Mouse (Mus musculus) limb, embryonic 13.5 days (tissue): Measurements from ENCODE around the gene Arl15. TPM values are rescaled to one million over a fixed set of nuclear protein-coding genes. Genes with fewer than 3 reads are reported as not detected.
"Not testable (repeated sequence)": the region's sequence is repeated elsewhere in the genome, so short reads cannot be mapped to it uniquely, and the experiment has no call there.

Source experiments
- ATAC-seq: fragments of 200-750 bp; cut with Nextera tagmentation; 2 replicates; pipeline ENCODE4 v1.8.0; 2017; ENCODE audit warnings: low read depth, moderate number of reproducible peaks, moderate TSS enrichment; ENCODE audit not compliant: low FRiP score
- H3K27ac ChIP-seq: fragments of 300-500 bp; sonication (generic); 2 replicates; pipeline ENCODE4 v1.5.1; 2015; ENCODE audit warnings: inconsistent platforms, mild to moderate bottlenecking, moderate library complexity
- H3K27me3 ChIP-seq: fragments of 300-500 bp; sonication (generic); 2 replicates; pipeline ENCODE4 v1.6.1; 2015; ENCODE audit warnings: mild to moderate bottlenecking, inconsistent platforms
- H3K36me3 ChIP-seq: fragments of 300-500 bp; sonication (generic); 2 replicates; pipeline ENCODE4 v1.6.1; 2015; ENCODE audit warnings: inconsistent platforms, mild to moderate bottlenecking, moderate library complexity
- H3K4me1 ChIP-seq: fragments of 300-500 bp; sonication (generic); 2 replicates; pipeline ENCODE4 v1.6.1; 2015; ENCODE audit warnings: inconsistent platforms
- H3K4me2 ChIP-seq: fragments of 300-500 bp; sonication (generic); replicated peaks from 2 replicates; pipeline ENCODE4 v1.6.1; 2015; ENCODE audit warnings: inconsistent platforms, mild to moderate bottlenecking, moderate library complexity
- H3K4me3 ChIP-seq: fragments of 300-500 bp; sonication (generic); 2 replicates; pipeline ENCODE4 v1.5.1; 2015; ENCODE audit warnings: moderate library complexity, mild to moderate bottlenecking, inconsistent platforms
- H3K9ac ChIP-seq: fragments of 300-500 bp; sonication (generic); 2 replicates; pipeline ENCODE4 v1.6.1; 2015; ENCODE audit warnings: mild to moderate bottlenecking, inconsistent platforms
- H3K9me3 ChIP-seq: fragments of 300-500 bp; sonication (generic); 2 replicates; pipeline ENCODE4 v1.6.1; 2016; ENCODE audit warnings: inconsistent platforms
- WGBS: fragments of 180-500 bp; shearing (Covaris S2); methylation state at CpG from one replicate; pipeline ENCODE4 v1.1.7; 2015; 5-methylcytosine and 5-hydroxymethylcytosine counted together
- polyA plus RNA-seq: library from polyadenylated mRNA; unstranded; fragments of >200 nt; fragmentation: Nextera tagmentation; extraction: Ambion mirVana; gene quantifications from 2 replicates; pipeline ENCODE4 v1.2.1, GENCODE M21; 2015

Arl15 gene
- polyA plus RNA-seq, 1 experiment from 2014 or later = 14.2 TPM

- whole genome bisulfite sequencing = 55% methylated on average over 8 of the region's 8 CpGs
These were observed 19.5 kb upstream of the Arl15 start for GRCm38 (mm10) chr13:113774799-113775198.

GRCm38 (mm10) chr13:113775244-113776140 lies 18.8 kb upstream of the Arl15 start:
- no peak overlapping the region for H3K4me3 ChIP-seq
- H3K36me3 ChIP-seq = no peaks in the 10 kb centered on the region
- WGBS = 13% methylated on average over 10 of the region's 10 CpGs
- H3K9me3 ChIP-seq = no peaks in the 10 kb centered on the region
- H3K4me2 ChIP-seq = peak overlapping the region; percentile 32
- H3K9ac ChIP-seq = no peak overlapping the region
- H3K27ac ChIP-seq = peak overlapping the region; percentile 86
- no peaks in the 10 kb centered on the region for H3K27me3 ChIP-seq
- peak; percentile 83 for ATAC-seq
- peaks cover 43% of the 10 kb centered on the region for H3K4me1 ChIP-seq

More at GRCm38 (mm10) chr13:113774799-113775198, 19.5 kb upstream of the Arl15 start:
- Histone ChIP-seq H3K4me2 (peak overlapping the region; percentile 32), H3K4me3 (no peak overlapping the region), H3K9ac (no peak overlapping the region), H3K9me3 (no peaks in the 10 kb centered on the region), H3K27ac (peak overlapping the region; percentile 86), H3K36me3 (no peaks in the 10 kb centered on the region), H3K4me1 (peaks cover 37% of the 10 kb centered on the region), H3K27me3 (no peaks in the 10 kb centered on the region)
- ATAC-seq = peak; percentile 73

GRCm38 (mm10) chr13:113785803-113786202 lies 8.5 kb upstream of the Arl15 start:
- no peak overlapping the region for H3K9ac ChIP-seq
- no peak overlapping the region for H3K27ac ChIP-seq
- H3K4me1 ChIP-seq = peaks cover 22% of the 10 kb centered on the region
- no peak for ATAC-seq
- no peaks in the 10 kb centered on the region for H3K36me3 ChIP-seq
- H3K4me2 ChIP-seq = no peak overlapping the region; the same call in 1 of the 2 replicates
- no peaks in the 10 kb centered on the region for H3K27me3 ChIP-seq
- 44% methylated on average over 5 of the region's 5 CpGs for WGBS
- no peak overlapping the region for H3K4me3 ChIP-seq
- no peaks in the 10 kb centered on the region for H3K9me3 ChIP-seq

- no peaks in the 10 kb centered on the region for H3K36me3 ChIP-seq
- no peaks in the 10 kb centered on the region for H3K9me3 ChIP-seq
- H3K27me3 ChIP-seq = no peaks in the 10 kb centered on the region
- WGBS = 64% methylated on average over 8 of the region's 8 CpGs
- no peak overlapping the region for H3K9ac ChIP-seq
- no peak overlapping the region for H3K4me3 ChIP-seq
- no peak for ATAC-seq
- H3K4me1 ChIP-seq = peaks cover 22% of the 10 kb centered on the region
- no peak overlapping the region for H3K4me2 ChIP-seq
- no peak overlapping the region for H3K27ac ChIP-seq
These were observed 7.2 kb upstream of the Arl15 start for GRCm38 (mm10) chr13:113787136-113787535.

- H3K27ac ChIP-seq, H3K9me3 ChIP-seq, H3K4me2 ChIP-seq, ATAC-seq, H3K36me3 ChIP-seq, H3K9ac ChIP-seq, H3K4me3 ChIP-seq, H3K27me3 ChIP-seq: not testable (repeated sequence)
- peaks cover 22% of the 10 kb centered on the region for H3K4me1 ChIP-seq
- WGBS = 89% methylated on average over 3 of the region's 3 CpGs
These were observed 4.3 kb upstream of the Arl15 start for GRCm38 (mm10) chr13:113790016-113790415.

- ATAC-seq = no peak
- H3K4me3 ChIP-seq = peak overlapping the region; percentile 78
- no peaks in the 10 kb centered on the region for H3K9me3 ChIP-seq
- peak overlapping the region; percentile 83 for H3K4me2 ChIP-seq
- H3K27ac ChIP-seq = peak overlapping the region; percentile 88
- H3K27me3 ChIP-seq = no peaks in the 10 kb centered on the region
- H3K9ac ChIP-seq = peak overlapping the region; percentile 83
- H3K36me3 ChIP-seq = no peaks in the 10 kb centered on the region
- H3K4me1 ChIP-seq = peaks cover 22% of the 10 kb centered on the region
- 77% methylated on average over 9 of the region's 9 CpGs for WGBS
These were observed 668 bp upstream of the Arl15 start for GRCm38 (mm10) chr13:113793637-113794036.

GRCm38 (mm10) chr13:113794705-113795655 lies 675 bp downstream of the Arl15 start:
- no peaks in the 10 kb centered on the region for H3K27me3 ChIP-seq
- H3K4me1 ChIP-seq = peaks cover 22% of the 10 kb centered on the region
- H3K9ac ChIP-seq = peak overlapping the region; percentile 92
- H3K36me3 ChIP-seq = peaks cover 5% of the 10 kb centered on the region; the same call in 1 of the 2 replicates
- peak overlapping the region; percentile 90 for H3K27ac ChIP-seq
- H3K9me3 ChIP-seq = no peaks in the 10 kb centered on the region
- peak; percentile 24; the same call in 1 of the 2 replicates for ATAC-seq
- H3K4me3 ChIP-seq = peak overlapping the region; percentile 78
- WGBS = 1% methylated on average over 52 of the region's 52 CpGs
- peak overlapping the region; percentile 83 for H3K4me2 ChIP-seq

GRCm38 (mm10) chr13:113797378-113797777 lies 3.1 kb downstream of the Arl15 start:
- Histone ChIP-seq H3K4me2 (no peak overlapping the region), H3K27ac (no peak overlapping the region), H3K27me3 (no peaks in the 10 kb centered on the region), H3K9me3 (no peaks in the 10 kb centered on the region), H3K4me3 (no peak overlapping the region), H3K36me3 (peaks cover 5% of the 10 kb centered on the region; the same call in 1 of the 2 replicates), H3K4me1 (peaks cover 28% of the 10 kb centered on the region), H3K9ac (peak overlapping the region; percentile 10; the same call in 1 of the 2 replicates)
- no peak for ATAC-seq
- 89% methylated on average over 6 of the region's 6 CpGs for WGBS

GRCm38 (mm10) chr13:113799361-113799760 lies 5.1 kb downstream of the Arl15 start:
- no peak for ATAC-seq
- H3K36me3 ChIP-seq = peaks cover 5% of the 10 kb centered on the region; the same call in 1 of the 2 replicates
- H3K4me3 ChIP-seq = no peak overlapping the region
- no peaks in the 10 kb centered on the region for H3K27me3 ChIP-seq
- H3K4me2 ChIP-seq = no peak overlapping the region
- 86% methylated on average over 4 of the region's 4 CpGs for WGBS
- H3K9ac ChIP-seq = no peak overlapping the region
- no peaks in the 10 kb centered on the region for H3K9me3 ChIP-seq
- no peak overlapping the region for H3K27ac ChIP-seq
- peaks cover 28% of the 10 kb centered on the region for H3K4me1 ChIP-seq

- Histone ChIP-seq H3K4me2 (no peak overlapping the region), H3K4me3 (no peak overlapping the region), H3K9ac (no peak overlapping the region), H3K36me3 (peaks cover 5% of the 10 kb centered on the region; the same call in 1 of the 2 replicates), H3K4me1 (peaks cover 25% of the 10 kb centered on the region), H3K27ac (no peak overlapping the region), H3K27me3 (no peaks in the 10 kb centered on the region), H3K9me3 (no peaks in the 10 kb centered on the region)
- WGBS = 91% methylated on average over 4 of the region's 4 CpGs
- ATAC-seq = no peak
These were observed 5.9 kb downstream of the Arl15 start for GRCm38 (mm10) chr13:113800246-113800645.

GRCm38 (mm10) chr13:113802571-113802970 lies 8.3 kb downstream of the Arl15 start:
- no peak for ATAC-seq
- 0 out of 2 replicates have a peak, but pooled peaks cover 5% of the 10 kb centered on the region for H3K4me1 ChIP-seq
- no peak overlapping the region for H3K27ac ChIP-seq
- no peaks in the 10 kb centered on the region for H3K27me3 ChIP-seq
- no peak overlapping the region for H3K9ac ChIP-seq
- no peaks in the 10 kb centered on the region for H3K9me3 ChIP-seq
- no peak overlapping the region for H3K4me2 ChIP-seq
- H3K4me3 ChIP-seq = no peak overlapping the region
- WGBS = 84% methylated on average over 9 of the region's 9 CpGs
- H3K36me3 ChIP-seq = peaks cover 9% of the 10 kb centered on the region; the same call in 1 of the 2 replicates
